Mouse (Mus musculus) CD4-positive, CD25-positive, alpha-beta regulatory T cell, adult 4 months (primary cell): Measurements from ENCODE around the gene Gm44805. TPM values are rescaled to one million over a fixed set of nuclear protein-coding genes. Genes with fewer than 3 reads are reported as not detected.

Source experiments
- ATAC-seq: one replicate; pipeline ENCODE4 v1.8.0; 2017
- polyA plus RNA-seq, 2 experiments: library from polyadenylated mRNA; unstranded; fragments of 100-300 nt; shearing (Covaris generic); gene quantifications; one replicate each; pipeline ENCODE4 v1.2.1; 2017

Gene Gm44805
- polyA plus RNA-seq, 2 experiments from 2014 or later = not detected

DNA sequence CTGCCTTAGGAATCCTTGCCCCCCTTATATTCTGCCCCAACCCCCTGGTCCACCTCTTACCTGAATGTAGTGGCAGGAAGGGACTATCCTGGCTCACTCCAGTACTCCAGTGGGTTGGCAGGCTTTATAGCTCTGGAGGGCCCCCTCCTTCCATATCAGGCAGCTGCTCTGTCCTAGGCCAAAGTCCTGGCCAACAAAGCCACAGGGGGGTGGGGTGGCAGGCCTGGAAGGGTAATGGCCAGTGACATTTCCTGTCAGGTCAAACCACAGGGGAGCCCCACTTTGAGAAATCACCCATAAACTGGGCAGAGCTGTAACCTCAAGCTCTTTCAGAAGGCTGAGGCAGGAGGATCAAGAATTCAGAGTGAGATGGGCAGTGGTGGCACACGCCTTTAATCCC lies 4.6 kb downstream of the Gm44805 start:
- ATAC-seq = no peak

DNA sequence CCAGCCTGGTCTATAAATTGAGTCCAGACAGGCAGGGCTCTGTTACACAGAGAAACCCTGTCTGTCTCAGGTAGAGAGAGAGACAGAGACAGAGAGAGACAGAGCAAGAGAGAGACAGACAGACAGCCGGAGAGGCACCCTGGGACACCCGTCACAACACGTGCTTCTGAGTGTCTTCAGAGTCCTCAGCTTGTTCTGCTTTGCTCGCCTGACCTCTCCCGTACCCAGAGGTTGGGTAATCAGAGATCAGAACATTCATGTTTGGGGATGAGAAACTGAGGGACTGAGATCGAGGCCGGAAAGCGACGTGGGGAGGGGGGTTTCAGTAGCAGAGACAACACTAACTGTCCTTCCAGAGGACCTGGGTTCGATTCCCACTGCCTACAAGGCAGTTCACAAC lies 5.4 kb downstream of the Gm44805 start:
- no peak for ATAC-seq

DNA sequence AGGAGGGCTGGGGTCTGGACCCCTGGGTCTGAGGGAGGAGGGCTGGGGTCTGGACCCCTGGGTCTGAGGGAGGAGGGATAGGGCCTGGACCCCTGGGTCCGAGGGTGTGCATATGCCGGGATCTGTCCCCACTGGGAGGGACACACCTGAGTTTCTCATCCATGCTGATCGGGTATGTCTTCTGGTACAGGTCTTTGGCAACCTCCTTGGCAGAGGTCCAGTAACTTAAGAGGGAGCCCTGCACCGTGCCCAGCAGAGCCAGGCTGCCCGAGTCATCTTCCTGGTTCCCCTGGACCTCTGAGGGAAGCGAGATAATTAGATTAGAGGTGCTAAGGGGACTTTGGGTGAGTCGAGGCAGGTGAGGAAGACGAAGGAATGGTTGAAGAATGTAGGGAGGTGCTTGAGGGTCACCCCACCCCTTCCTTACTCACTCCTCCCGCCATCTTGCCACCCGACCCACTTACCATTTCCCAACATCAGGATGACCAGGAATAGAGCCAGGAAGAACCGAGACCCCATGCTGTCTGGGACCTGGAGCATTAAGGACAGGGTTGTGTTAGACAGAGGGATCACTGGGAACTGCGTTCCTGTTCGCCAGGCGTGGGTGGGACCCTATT lies 8.0 kb downstream of the Gm44805 start:
- ATAC-seq = no peak

DNA sequence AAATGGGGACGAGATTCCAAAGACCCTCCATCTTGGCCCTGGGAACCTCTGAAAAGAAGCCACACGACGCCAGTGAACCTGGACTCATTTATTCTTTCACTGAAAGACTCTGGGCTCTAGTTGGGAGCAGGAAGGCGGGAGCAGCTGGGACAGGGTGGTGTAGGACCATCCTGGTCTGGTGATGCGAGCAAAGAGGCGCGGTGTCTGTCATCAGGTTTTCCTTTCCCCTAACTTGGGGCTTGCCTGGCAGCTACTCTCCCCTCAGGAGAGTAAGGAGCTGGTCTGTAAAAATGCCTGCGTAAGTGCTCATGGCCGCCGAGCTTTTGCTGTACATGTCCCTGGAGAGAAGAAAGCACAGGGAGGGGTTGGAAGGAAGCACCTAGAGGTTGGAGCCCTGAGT lies 9.7 kb downstream of the Gm44805 start:
- ATAC-seq = no peak

DNA sequence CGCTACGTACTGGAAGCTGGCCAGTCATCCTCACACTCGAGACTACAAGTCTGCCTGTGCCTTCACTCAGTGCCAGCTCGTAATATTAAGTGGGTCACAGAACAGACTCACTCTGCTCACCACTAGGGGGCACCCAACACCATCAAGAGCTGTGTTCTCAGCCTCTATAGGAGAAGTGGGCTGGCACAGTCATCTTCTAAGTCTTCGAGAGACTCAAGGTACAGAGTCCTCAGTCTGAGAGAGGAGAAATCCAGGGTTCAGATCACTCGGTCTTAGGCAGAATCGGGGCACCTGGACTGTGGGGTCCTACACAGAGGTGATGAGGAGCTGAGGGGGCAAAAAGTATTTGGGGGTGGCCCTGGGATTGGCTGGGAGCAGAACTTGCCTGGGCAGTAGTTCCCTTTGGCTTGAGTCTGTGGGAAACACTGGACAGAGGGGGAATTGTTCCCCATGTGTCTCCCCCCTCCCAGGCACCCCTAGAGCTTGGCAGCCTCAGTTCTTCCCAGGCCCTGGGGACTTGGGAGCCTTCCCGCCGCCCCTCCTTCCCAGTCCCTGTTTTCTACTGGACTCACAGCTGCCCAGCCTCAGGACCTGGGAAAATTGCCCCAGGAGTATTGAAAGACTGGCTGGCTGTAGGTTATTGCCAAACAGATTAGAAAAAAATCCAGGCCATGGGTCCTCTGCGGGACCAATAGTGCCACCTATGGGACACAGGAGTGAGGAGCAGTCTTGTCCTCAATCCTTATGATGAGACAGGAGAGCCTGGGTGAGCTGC lies 12.1 kb downstream of the Gm44805 start:
- peak; percentile 66 for ATAC-seq

DNA sequence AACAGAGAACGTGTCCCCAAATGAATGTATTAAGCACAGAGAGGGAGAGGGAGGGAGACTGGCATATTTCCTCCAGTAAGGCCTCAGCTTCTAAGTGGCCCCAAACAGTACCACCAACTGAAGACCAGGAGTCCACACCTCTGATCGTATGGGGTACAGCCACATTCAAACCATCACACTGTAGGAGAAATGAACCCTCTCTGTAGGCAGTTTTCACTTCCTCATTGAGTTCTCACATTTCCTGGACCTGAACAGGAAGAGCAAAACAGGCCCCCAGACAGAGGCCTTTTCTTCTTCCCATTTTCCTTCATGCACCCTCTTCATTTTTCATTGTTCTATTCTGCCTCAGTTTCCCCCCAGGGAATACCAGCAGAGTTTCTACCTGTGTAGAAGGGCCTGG lies 13.8 kb downstream of the Gm44805 start:
- ATAC-seq = no peak

DNA sequence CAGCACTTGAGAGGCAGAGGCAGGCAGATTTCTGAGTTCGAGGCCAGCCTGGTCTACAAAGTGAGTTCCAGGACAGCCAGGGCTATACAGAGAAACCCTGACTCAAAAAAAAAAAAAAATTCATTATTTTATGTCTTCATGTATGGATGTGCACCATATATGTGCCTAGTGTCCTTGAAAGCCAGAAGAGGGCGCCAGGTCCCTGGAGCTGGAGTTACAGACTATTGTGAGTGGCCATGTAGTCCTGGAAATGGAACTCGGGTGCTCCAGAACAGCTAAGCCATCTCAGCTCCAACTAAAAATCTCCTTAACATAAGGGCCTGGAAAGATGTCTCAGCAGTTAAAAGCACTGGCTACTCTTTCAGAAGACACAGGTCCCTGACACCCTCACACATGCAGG lies 14.5 kb downstream of the Gm44805 start:
- no peak for ATAC-seq

DNA sequence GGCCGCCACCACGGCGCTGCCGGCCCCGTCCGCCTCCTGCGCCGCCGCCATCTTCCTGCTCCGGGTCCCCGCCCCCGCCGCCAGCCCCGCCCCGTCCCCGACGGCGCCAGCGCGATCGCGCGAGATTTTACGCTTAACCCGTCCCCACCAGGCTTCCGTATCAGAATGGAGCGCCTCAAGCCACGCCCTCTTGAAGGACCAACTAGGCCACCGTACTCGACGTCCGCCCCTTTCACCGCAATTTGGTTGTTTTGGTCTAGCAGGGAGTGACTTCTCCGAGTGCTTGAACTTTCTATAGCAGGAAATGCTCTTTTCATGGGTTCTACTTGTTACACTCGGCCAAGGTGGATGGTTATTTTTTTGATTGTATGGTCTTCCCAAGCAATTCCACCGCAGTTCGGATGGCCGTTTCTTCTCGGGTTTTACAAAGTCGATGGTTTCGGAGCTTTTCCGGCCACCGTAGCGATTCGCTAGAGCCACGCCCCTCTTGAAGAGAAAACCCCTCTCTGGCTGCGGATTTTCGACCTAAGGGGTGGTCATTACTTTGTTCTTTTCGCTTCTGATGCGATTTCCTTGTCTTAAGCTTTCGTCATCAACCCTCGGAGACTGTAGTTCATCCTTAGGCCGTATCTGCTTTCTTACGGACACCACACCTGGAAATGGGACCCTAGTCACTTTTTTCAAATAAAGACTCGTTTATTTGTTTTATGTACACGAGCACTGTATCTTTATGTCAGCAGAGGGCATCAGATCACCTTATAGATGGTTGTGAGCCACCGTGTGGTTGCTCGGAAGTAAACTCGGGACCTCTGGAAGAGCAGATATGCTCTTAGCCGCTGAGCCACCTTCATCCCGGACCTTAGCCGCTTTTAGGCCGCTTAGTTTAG lies 16.0 kb downstream of the Gm44805 start, which contains the start of gene Clptm1:
Clptm1 (minus strand) TSS at position 79 of the 887 bp plus-strand sequence.
- peak; percentile 76 for ATAC-seq

DNA sequence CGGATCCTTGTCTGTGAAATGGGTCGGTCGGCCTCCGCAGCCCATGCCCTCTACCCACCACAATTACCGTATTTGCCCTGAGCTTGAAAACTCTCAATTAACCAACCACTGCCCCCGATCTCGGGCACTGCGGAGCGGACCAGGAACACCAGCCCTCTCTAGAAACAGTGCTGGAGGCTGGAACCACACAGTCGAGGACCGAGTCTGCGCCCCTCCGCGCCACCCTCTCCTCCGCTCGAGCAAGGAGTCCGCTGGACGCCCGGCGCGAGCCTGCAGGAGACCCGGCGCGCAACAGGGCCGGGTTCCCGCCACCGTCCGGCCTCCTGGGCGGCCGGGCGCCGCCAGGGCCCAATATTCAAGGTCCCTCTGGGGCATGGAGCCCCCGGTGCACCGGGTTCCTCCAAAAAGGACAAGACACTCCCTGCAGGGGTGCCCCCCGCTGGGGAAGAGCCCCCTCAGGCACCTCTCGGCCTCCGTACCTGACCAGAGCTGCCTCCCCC lies 16.7 kb downstream of the Gm44805 start:
- peak; percentile 3 for ATAC-seq

DNA sequence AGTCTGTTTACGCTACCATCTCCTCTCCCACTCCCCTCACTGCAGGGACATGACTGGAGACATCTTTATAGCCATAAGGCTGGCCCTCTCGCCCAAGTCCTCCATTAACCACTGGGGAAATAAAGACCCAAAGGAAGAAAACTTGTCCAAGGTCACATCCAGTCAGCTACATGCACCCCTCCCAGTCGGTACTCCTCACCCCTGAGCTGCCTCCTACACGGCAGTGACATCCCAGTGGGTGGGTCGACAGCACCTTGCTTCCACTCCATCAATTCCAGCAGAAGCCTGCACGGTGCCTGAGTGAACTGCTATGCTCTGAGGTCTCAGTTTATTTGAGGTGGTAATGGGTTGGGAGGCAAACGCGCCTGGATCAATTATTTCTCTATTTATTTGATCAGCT lies 17.3 kb downstream of the Gm44805 start:
- ATAC-seq = no peak

DNA sequence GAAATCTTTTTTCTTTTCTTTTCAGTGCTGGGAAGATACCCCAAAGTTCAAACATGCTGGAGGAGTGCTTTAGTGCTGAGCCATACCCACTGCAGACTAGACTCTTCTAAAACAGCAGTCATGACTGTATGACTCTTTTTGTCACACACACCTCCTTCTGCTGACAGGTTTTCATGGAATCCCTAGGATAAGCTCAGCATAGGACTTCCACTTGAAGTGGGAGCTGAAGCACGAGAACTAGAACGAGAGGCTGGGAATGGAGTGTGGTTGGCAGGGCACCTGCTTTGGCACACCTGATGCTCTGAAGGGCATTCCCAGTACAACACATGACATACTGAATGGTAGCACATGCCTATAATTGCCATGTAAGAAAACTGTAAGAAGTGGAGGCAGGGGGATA lies 28.6 kb downstream of the Gm44805 start:
- ATAC-seq = no peak

DNA sequence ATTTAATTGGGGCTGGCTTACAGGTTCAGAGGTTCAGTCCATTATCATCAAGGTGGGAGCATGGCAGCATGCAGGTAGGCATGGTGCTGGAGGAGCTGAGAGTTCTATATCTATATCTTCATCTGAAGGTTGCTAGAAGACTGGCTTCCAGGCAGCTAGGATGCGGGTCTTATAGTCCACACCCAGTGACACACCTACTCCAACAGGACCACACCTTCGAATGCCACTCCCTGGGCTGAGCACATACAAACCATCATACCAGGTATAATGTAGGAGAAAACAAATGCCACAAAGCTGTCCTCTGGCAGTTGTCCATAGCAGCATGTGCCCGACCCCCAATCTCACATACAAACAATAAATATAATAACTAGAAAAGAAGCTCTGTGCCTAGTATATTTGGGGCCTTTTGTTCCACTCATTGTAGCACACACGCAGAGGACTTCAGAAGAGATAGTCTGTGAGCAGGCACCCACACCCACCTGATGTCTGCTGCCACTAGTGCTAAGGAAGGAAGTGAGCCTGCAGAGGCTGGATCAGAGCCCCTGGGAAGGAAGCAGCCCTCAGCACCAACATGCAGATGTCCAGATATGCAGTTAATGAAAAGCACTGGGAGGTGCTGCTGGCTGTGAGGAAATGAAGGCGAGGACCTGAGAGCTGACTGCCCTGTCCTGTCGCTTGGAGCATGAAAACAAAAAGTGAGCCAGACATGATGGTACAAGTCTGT lies 30.0 kb downstream of the Gm44805 start:
- no peak for ATAC-seq

DNA sequence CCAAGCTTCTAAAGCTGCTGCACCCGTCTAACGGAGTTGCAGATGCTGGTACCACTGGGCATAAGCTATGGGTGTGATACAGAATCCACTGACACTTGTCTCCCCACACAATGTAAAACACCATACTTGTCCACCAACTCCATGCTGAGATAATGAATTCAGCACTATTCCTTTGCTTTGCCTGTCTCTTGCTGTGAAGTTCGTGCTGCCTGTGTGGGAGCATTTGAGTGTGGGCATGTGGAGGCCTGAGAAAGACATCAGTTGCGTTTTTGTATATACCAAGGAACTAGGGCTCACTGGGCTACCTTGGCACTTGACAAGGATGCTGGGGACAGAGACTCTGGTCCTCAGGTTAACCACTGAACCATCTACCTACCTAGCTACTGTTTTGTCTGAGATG lies 40.0 kb downstream of the Gm44805 start:
- ATAC-seq = no peak

DNA sequence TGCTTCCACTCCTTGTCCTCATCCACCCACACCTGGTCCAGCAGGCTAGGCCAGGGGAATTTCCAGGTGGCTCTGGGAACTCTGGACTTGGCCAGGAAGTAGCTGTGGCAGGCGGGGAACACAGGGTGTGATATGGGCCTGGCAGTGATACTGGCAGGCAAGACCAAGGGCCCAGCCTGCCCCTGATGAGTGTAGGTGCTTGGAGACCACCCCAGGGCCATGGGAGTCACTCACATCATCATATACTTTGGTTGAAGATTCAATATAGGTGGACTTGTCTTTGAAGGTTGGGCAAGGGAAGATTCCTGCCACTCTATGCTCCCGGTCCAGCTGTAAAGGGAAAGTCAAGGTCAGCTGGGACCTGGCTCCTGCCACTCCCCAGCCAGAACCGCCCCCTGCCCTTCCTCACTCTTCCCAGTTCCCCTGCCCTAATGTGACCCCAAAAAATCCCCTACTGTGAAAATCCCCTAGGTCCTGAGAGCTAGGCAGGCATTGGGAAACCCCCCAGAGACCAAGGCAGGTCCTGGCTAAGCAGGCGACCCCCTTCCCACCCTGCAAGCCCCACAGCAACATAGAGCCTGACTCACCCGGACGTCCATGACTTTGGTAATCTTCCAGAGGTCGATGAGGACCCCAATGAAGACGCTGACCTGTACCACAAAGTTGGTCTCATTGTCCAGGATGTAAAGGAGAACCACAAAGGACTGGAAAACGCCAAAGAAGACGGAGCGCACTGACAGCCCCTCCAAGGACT lies 46.0 kb downstream of the Gm44805 start:
- ATAC-seq = no peak

DNA sequence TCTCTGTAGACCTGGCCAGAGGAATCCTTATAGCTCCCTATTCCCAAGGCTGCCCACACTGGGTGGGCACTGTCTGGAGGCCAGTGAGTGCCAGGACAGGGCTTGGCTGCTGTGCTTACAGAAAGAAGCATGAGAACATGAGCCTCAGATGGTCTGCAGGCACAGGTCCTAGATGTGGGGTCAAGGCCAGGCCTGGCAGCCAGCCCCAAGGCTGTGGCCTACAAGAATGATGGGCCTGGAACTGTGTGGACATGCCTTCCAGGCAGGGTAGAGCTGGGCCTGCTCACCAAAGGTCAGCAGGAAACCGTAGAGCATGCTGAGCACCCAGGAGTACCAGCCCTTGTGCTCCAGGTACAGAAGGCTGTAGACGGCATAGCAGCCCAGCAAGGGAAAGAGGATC lies 46.6 kb downstream of the Gm44805 start:
- no peak for ATAC-seq

DNA sequence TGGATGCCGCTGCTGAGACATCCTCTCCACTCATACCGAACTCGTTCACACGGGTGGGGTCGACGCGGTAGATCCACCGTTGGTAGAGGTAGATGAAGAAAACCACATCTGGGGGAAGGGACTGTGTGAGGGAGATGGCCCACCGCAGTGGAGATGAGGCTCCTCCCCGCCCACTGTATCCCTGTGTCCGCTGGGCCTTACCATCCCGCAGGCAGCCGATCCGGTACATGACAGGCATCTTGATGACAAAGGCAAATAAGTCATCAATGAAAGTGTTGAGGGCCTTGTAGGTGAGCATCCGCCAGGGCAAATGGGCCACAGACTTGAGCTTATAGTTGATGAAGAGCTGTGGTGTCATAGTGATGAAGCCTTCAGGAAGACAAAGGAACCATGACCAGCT lies 47.4 kb downstream of the Gm44805 start:
- ATAC-seq = no peak

DNA sequence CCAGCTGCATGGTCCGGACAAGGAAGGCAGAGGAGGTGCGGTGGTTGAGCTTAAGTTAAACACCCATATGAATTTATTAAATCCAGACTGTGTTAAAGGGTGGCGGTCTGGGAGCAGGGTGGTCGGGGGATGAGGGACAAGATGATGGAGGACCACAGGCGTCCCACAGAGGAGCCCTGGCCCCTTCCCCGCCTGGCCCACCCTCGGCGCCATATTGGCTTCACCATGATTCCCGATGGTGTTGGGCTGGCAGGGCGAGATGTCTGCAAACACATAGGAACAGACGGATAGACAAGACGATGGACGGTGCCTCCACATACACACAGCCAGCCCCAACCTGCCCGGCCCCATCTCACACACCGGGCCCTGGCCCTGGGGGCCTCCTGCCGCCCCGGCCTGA lies 48.0 kb downstream of the Gm44805 start:
- no peak for ATAC-seq

DNA sequence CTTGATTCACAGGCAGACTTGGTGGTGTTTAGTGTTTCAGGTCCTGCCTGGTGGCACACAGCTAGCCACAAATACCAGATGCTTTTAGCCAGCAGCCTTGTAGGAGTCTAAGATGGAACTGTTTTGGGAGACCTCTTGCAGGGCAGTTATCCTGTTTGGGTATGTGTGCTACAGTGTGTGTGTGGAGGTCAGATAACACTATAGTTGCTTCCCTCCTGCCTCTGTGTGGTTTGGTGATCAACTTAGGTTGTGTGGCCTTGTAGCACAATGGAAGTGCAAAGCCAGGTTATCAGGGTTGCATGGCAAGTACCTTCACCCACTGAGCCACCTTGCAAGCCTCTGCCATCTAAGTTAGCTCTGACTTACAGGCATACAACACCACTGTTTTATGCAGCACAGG lies 48.5 kb downstream of the Gm44805 start:
- no peak for ATAC-seq

DNA sequence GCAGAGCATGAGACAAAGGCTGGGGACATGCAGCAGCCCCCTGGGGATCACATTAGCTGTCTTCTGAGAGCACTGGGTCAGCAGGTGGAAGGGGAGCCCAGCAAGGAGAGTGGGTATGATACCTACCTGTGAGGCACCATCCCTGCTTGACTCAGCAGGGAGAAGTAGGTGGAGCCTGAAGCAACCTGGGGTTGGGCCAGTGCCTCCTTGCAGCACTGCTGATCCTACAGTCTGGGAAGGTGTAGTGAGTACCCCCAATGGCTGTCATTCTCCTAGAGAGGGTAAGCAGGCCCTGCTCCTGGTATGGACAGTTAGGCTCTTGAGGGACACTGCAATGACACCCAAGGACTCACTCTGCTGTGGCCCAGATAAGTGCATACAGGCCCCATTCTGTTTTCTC lies 48.9 kb downstream of the Gm44805 start:
- ATAC-seq = no peak

DNA sequence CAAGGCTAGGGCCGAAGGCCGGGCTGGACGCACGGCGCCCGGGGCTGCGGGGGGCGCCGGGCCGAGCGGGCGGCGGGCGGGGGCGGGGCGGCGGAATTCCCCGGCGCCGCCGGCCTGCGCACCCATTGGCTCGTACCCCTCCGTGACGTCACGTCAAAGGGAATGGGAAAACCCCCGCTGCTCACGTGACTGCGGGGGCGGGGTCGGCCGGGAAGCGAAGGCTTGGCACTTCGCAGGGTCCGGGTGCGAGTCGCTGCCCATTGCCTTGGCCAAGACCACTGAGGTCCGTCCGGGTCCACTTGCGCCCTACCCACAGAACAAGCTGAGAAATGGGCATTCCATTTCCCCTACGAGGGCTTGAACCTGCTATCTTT lies 51.9 kb downstream of the Gm44805 start, which contains the start of gene Relb:
Relb (minus strand) TSS at position 78 of the 374 bp plus-strand sequence.
- ATAC-seq = peak; percentile 24

DNA sequence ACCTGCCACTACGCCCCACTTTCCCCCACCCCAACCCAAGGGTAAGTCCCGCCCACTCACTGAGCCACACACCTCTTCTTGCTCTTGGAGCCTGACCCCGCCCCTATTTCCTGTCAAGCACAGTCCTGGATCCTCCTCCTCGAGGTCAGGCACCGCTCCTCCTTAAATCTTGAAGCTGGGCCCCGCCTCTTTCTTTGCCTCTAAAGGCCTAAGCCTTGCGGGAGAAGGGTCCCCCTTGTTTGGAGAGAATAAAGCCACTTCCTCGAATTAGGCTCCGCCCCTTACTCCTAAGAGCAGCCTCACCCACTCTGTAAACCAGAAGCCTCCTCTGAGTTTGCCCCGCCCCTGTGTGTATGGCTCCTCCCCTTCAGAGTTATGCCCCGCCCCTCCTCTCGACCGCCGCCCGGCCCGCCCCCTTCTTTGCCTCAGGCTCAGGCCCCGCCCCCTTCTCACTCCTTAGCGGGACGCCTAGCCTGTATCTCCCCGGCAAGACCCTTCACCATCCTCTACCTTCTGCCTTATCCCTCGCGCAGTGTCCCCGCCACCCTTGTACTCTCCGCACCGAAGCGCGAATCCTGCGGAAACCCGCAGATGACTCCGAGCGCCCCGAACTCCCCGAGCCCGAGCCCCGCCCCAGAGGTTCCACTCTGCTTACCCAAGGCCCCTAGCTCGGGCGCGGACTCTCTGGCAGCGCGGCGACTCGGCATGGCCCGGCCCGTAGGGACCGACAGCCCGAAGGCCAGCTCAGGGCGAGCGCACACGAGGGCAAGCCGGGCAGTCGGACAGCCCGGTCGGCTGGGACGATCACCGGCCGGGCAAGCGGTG lies 52.5 kb downstream of the Gm44805 start:
- peak; percentile 87 for ATAC-seq
